Mouse (Mus musculus) hindbrain, postnatal 0 days (tissue): ENCODE measurements around the gene Pex6. TPM values are rescaled to one million over a fixed set of nuclear protein-coding genes. Genes with fewer than 3 reads are reported as not detected.
A peak's percentile ranks its signal among the peaks of the same experiment; 100 is the strongest.

ENCODE experiments used
- ATAC-seq: fragments of 200-750 bp; cut with Nextera tagmentation; 2 replicates; pipeline ENCODE4 v1.8.0; 2017; ENCODE audit warnings: mild to moderate bottlenecking, moderate TSS enrichment, moderate library complexity
- DNase-seq: peaks from one replicate; pipeline ENCODE4 v3.0.0-alpha.2; 2015; ENCODE audit warnings: low spot score
- H3K27ac ChIP-seq: fragments of 300-500 bp; sonication (generic); 2 replicates; pipeline ENCODE4 v1.5.1; 2014; ENCODE audit warnings: mild to moderate bottlenecking
- H3K27me3 ChIP-seq: fragments of 300-500 bp; sonication (generic); 2 replicates; pipeline ENCODE4 v1.6.1; 2014; ENCODE audit warnings: low read length, mixed read lengths; ENCODE audit not compliant: insufficient read depth
- H3K36me3 ChIP-seq: fragments of 300-500 bp; sonication (generic); 2 replicates; pipeline ENCODE4 v1.6.1; 2014; ENCODE audit warnings: low read length, mixed read lengths; ENCODE audit not compliant: insufficient read depth
- H3K4me1 ChIP-seq: fragments of 300-500 bp; sonication (generic); 2 replicates; pipeline ENCODE4 v1.6.1; 2014; ENCODE audit warnings: antibody characterized with exemption, low read length, mixed read lengths; ENCODE audit not compliant: insufficient read depth
- H3K4me2 ChIP-seq: fragments of 300-500 bp; sonication (generic); 2 replicates; pipeline ENCODE4 v1.6.1; 2014; ENCODE audit warnings: low read depth, mild to moderate bottlenecking, low read length, moderate library complexity, mixed read lengths
- H3K4me3 ChIP-seq: fragments of 300-500 bp; sonication (generic); 2 replicates; pipeline ENCODE4 v1.5.1; 2014; ENCODE audit warnings: low read length
- H3K9ac ChIP-seq: fragments of 300-500 bp; sonication (generic); replicated peaks from 2 replicates; pipeline ENCODE4 v1.6.1; 2014; ENCODE audit warnings: mild to moderate bottlenecking, low read length, moderate library complexity, mixed read lengths
- H3K9me3 ChIP-seq: fragments of 300-500 bp; sonication (generic); 2 replicates; pipeline ENCODE4 v1.6.1; 2016; ENCODE audit warnings: low read length, mixed read lengths
- CTCF ChIP-seq: IDR thresholded peaks from 2 replicates; pipeline ENCODE4 v1.5.1; 2016; ENCODE audit warnings: antibody characterized with exemption, control low read depth, low read depth
- WGBS: fragments of 180-500 bp; shearing (Covaris S2); extraction: QIAGEN DNeasy Blood & Tissue Kit; methylation state at CpG from one replicate; pipeline ENCODE4 v1.1.7; 2014; 5-methylcytosine and 5-hydroxymethylcytosine counted together
- polyA plus RNA-seq: library from polyadenylated mRNA; unstranded; fragments of >200 nt; fragmentation: Nextera tagmentation; extraction: Ambion mirVana; gene quantifications from 2 replicates; pipeline ENCODE4 v1.2.1, GENCODE M21; 2015
- total RNA-seq: library from RNA; depleted of rRNA; stranded (reverse); fragments of >200 nt; gene quantifications from 2 replicates; pipeline ENCODE4 v1.2.3, GENCODE M21; 2014

Pex6 gene
- total and polyA plus RNA-seq, 2 experiments from 2014 or later: 18.1 to 41.7 TPM

DNA sequence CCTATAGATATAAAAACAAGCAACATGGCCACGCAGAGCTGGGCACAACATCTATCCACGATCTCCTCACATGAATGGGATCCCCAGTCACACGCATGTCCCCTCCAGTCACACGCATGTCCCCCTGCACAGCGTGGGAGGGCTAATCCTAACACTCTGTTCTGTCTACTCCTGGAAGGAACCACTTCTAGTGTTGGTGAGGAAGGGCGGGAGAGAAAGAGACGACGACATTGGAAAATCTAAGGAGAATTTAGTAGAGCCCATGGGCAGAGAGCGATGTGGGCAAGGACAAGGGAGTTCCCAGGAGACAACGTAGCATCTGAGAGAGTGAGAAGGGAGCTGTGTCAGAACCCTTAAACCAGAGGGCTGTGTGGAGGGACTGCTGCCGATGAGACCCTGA, 59.3 kb downstream of the Pex6 start:
- Histone ChIP-seq H3K36me3 (peaks cover 10% of the 10 kb centered on the region), H3K4me2 (no peak overlapping the region), H3K4me1 (no peaks in the 10 kb centered on the region; the same call in 1 of the 2 replicates), H3K27me3 (no peaks in the 10 kb centered on the region), H3K9ac (no peak overlapping the region), H3K9me3 (no peaks in the 10 kb centered on the region), H3K27ac (no peak overlapping the region), H3K4me3 (no peak overlapping the region)
- DNase-seq (no peak), ATAC-seq (no peak)
- WGBS: 90% methylated on average over 11 of the region's 11 CpGs
- no peak for TF ChIP-seq CTCF

DNA sequence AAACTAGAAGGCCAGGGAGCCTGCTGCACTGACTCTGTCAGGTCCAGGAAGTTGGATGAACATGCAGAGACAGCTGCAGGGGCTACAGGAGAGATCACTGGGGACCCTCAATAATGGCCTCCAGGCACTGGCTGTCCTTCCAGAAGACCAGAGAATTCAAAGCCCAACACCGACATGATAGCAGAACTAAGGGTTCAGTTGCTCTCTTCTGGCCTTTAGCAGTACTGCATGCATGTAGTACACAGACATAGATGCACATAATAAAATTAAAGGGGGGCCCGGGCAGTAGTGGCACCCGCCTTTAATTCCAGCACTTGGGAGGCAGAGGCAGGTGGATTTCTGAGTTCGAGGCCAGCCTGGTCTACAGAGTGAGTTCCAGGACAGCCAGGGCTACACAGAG, 59.8 kb downstream of the Pex6 start:
- H3K4me1 ChIP-seq: no peaks in the 10 kb centered on the region; the same call in 1 of the 2 replicates
- H3K36me3 ChIP-seq: peaks cover 15% of the 10 kb centered on the region
- DNase-seq (peak; percentile 40), ATAC-seq (no peak)
- H3K4me2 ChIP-seq: no peak overlapping the region
- TF ChIP-seq CTCF: peak; percentile 55
- no peaks in the 10 kb centered on the region for H3K9me3 ChIP-seq
- WGBS: 73% methylated on average over 4 of the region's 4 CpGs
- no peak overlapping the region for H3K9ac ChIP-seq
- no peaks in the 10 kb centered on the region for H3K27me3 ChIP-seq
- H3K4me3 ChIP-seq: no peak overlapping the region
- no peak overlapping the region for H3K27ac ChIP-seq

DNA sequence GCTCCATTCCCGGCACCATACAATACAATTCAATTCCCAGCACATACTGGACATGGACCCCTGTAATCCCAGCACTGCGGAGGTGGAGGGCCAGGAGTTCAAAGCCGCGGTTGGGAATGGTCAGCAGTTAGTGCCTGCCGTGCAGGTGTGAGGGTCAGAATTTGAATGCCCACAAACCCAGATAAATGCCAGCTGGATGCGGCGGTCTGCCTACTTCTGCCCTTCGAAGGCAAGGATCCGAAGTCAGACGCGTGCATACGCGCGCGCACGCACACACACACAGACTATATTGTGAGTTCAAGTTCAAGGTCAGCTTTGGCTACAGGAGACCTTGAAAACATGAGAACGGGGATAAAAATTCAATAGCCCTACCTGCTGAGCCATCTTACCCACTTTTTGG, 60.4 kb downstream of the Pex6 start:
- peak overlapping the region; percentile 67 for H3K4me3 ChIP-seq
- no peak for ATAC-seq
- no peak for DNase-seq
- TF ChIP-seq CTCF: no peak
- peaks cover 21% of the 10 kb centered on the region for H3K36me3 ChIP-seq
- peak overlapping the region; percentile 68; the same call in 1 of the 2 replicates for H3K9ac ChIP-seq
- H3K27ac ChIP-seq: peak overlapping the region; percentile 70
- H3K9me3 ChIP-seq: no peaks in the 10 kb centered on the region
- H3K4me1 ChIP-seq: no peaks in the 10 kb centered on the region; the same call in 1 of the 2 replicates
- H3K27me3 ChIP-seq: no peaks in the 10 kb centered on the region
- 57% methylated on average over 17 of the region's 17 CpGs for WGBS
- H3K4me2 ChIP-seq: peak overlapping the region; percentile 98

DNA sequence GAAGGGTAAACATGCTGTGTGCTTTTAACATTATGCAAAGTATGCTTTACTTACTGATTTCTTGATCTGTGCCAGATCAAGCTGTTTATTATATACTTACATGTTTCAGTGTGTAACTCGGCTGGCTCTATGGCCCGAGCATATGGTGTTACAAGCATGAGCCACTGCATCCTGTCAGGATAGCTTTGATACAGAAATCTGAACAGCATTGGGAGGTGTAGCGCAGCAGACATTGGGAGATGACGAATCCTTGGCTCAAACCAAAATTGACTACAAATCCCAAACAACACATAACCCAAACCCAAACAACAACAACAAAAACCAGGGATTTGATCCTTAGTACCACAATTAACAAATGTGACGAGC, 60.8 kb downstream of the Pex6 start:
- H3K36me3 ChIP-seq: peaks cover 22% of the 10 kb centered on the region
- TF ChIP-seq CTCF: no peak
- WGBS: 6% methylated on average over 5 of the region's 5 CpGs
- peak overlapping the region; percentile 68 for H3K9ac ChIP-seq
- H3K9me3 ChIP-seq: no peaks in the 10 kb centered on the region
- peak overlapping the region; percentile 98 for H3K4me2 ChIP-seq
- no peak for DNase-seq
- peak; percentile 62 for ATAC-seq
- no peaks in the 10 kb centered on the region for H3K27me3 ChIP-seq
- H3K27ac ChIP-seq: peak overlapping the region; percentile 70
- H3K4me1 ChIP-seq: no peaks in the 10 kb centered on the region; the same call in 1 of the 2 replicates
- H3K4me3 ChIP-seq: peak overlapping the region; percentile 67

DNA sequence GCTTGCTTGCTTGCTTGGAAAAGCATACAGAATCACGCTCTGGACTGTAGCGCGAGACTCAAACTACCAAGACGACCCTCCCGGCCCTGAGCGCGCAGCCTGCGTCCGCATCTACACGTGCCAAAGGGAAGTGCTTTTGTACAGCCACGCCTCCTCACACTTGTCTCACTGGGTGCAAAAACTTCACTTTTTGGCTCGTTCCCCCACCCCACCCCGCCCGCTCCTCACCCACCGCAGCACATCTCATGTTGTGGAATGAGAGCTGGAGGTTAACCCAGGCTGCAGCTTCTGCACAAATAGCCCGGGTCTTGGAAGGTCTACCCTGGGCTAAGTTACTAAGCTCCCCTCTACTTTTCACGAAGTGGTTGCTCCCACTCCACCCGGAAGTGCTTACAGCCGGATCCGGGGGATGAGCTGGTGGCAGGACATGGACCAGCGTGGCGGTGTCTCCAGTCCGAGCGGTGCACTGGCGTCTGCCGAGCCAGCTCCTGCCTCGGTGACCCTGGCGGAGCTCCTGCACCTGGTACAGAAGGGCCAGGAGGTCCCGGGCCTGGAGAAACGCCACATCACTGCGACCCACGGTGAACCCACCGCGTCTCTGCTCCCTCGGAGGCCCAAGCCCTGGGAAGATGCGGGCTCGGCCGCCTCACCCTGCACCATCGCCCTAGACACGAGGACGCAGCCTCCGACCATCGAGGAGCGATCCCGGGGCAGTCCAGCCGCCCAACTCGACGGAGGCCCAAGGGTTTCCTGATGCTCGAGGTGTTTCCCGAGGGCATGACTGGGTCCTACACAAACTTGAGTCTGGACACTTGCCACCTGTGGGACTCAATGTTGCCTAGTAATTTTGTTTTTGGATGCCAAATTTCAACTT, 61.4 kb downstream of the Pex6 start, which contains the start of gene 2310039H08Rik:
2310039H08Rik (plus strand) TSS at position 232 of the 874 bp plus-strand sequence.
- Histone ChIP-seq H3K36me3 (peaks cover 27% of the 10 kb centered on the region), H3K4me2 (peak within 1 kb of the TSS; percentile 98), H3K27me3 (no peaks in the 10 kb centered on the region), H3K27ac (peak within 1 kb of the TSS; percentile 70), H3K9ac (peak within 1 kb of the TSS; percentile 68), H3K9me3 (no peaks in the 10 kb centered on the region), H3K4me1 (no peaks in the 10 kb centered on the region; the same call in 1 of the 2 replicates), H3K4me3 (peak within 1 kb of the TSS; percentile 67)
- peak; percentile 94 for ATAC-seq
- DNase-seq: peak; percentile 92
- no peak for TF ChIP-seq CTCF
- 0% methylated on average over 50 of the region's 50 CpGs for WGBS

DNA sequence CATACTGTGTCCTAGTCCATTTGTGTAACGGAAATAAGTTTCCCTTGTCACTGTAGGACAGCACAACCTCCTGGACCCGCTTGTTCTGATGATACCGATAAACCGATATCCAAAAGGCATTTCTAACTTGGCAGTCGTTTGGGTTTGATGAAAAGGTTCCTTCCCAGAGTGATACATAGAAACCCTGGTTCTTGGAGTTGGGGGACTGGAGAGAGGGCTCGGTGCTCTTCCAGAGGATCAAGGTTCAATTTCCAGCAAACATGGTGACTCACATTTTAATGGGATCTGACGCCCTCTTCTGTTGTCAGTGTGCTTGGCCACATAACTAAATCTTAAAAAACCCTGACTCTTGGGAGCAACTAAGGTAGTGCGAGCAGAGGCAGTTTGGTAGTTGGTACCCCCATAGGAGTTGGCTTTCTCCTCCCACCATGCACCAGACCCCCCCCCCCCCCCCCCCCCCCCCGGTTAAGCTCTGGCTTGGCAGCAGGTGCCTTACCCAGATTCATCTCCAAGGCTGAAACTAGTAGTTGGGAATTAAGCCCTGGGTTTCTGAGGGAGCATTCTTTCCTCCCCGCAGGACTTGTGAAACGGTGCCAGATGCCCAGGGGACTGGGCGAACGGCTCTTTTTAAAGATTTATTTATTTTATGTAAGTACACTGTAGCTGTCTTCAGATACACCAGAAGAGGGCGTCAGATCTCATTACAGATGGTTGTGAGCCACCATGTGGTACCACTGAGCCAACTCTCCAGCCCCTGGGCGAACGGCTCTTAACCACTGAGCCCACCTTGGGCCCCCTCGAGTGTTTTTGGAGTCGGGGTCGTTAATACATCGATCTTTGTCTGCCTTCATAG, 62.2 kb downstream of the Pex6 start:
- H3K4me2 ChIP-seq: peak overlapping the region; percentile 98
- 6% methylated on average over 20 of the region's 20 CpGs for WGBS

More for the DNA sequence above, 62.2 kb downstream of the Pex6 start:
- peak overlapping the region; percentile 67 for H3K4me3 ChIP-seq
- peak; percentile 51 for TF ChIP-seq CTCF
- 0 out of 2 replicates have a peak, but pooled peaks have one; percentile 28 for ATAC-seq
- peak; percentile 37 for DNase-seq
- no peaks in the 10 kb centered on the region for H3K27me3 ChIP-seq
- H3K9ac ChIP-seq: peak overlapping the region; percentile 68
- peak overlapping the region; percentile 70 for H3K27ac ChIP-seq
- H3K9me3 ChIP-seq: no peaks in the 10 kb centered on the region
- H3K36me3 ChIP-seq: peaks cover 36% of the 10 kb centered on the region
- H3K4me1 ChIP-seq: no peaks in the 10 kb centered on the region; the same call in 1 of the 2 replicates
